Mouse (Mus musculus) central nervous system, embryonic 14 days (tissue): ENCODE results near the gene Tuba1a. TPM values are rescaled to one million over a fixed set of nuclear protein-coding genes. Genes with fewer than 3 reads are reported as not detected.

Experiments
- polyA plus RNA-seq: library from polyadenylated mRNA; depleted of rRNA; stranded (reverse); fragments of >200 nt; gene quantifications from 2 replicates; pipeline ENCODE4 v1.2.3, GENCODE M21; 2012; rRNA removed

The Tuba1a gene
- 9,064 and 9,831 TPM in 2 replicates for polyA plus RNA-seq

GRCm38 (mm10) chr15:98953401-98954356 lies at the start of gene Tuba1a, which contains the start of gene Gm49450:
Gene Tuba1a (minus strand): TSS chr15:98953703.
Gene Gm49450 (minus strand): TSS chr15:98953551.

GRCm38 (mm10) chr15:98934217-98934839 lies 19.2 kb downstream of the Tuba1a start, which contains the start of gene Tuba1b:
Gene Tuba1b (minus strand): TSS chr15:98934565.

GRCm38 (mm10) chr15:98917538-98918498 lies 35.7 kb downstream of the Tuba1a start, which contains the start of gene Lmbr1l:
Gene Lmbr1l (minus strand): TSS chr15:98918231.

Other genes starting within 250 kb of the Tuba1a start
- gene Ccdc65, start 245.5 kb downstream of the Tuba1a start, polyA plus RNA-seq: 2.3 and 2.6 TPM in 2 replicates
- gene Fkbp11, start 225.5 kb downstream of the Tuba1a start, polyA plus RNA-seq: 6.5 and 15.6 TPM in 2 replicates
- gene Arf3, start 190.5 kb downstream of the Tuba1a start, polyA plus RNA-seq: 99.4 and 113 TPM in 2 replicates
- gene Wnt10b, start 175.6 kb downstream of the Tuba1a start, polyA plus RNA-seq: 0.76 and 3.2 TPM in 2 replicates
- 1.4 and 1.5 TPM in 2 replicates for gene Wnt1, start 163.8 kb downstream of the Tuba1a start, polyA plus RNA-seq
- 1.6 and 1.8 TPM in 2 replicates for gene Ddn, start 144.2 kb downstream of the Tuba1a start, polyA plus RNA-seq
- gene Prkag1, start 122.2 kb downstream of the Tuba1a start, polyA plus RNA-seq: 82.9 and 88.6 TPM in 2 replicates
- 28.4 and 31.1 TPM in 2 replicates for gene Kmt2d, start 82.5 kb downstream of the Tuba1a start, polyA plus RNA-seq
- gene Rhebl1, start 59.2 kb downstream of the Tuba1a start, polyA plus RNA-seq: 31.8 and 35.6 TPM in 2 replicates
- gene Dhh, start 55.2 kb downstream of the Tuba1a start, polyA plus RNA-seq: 0.82 and 1.7 TPM in 2 replicates
- gene Lmbr1l, start 35.5 kb downstream of the Tuba1a start, polyA plus RNA-seq: 97.9 and 103 TPM in 2 replicates
- gene Tuba1b, start 19.1 kb downstream of the Tuba1a start, polyA plus RNA-seq: 1,826 and 1,827 TPM in 2 replicates
- 31.7 and 40.2 TPM in 2 replicates for gene Gm49450, start 152 bp downstream of the Tuba1a start, polyA plus RNA-seq
- gene Tuba1c, start 76.2 kb upstream of the Tuba1a start, polyA plus RNA-seq: 74.8 and 77.4 TPM in 2 replicates
- gene Prph, start 101.5 kb upstream of the Tuba1a start, polyA plus RNA-seq: 36.0 and 115 TPM in 2 replicates
- gene Troap, start 120.9 kb upstream of the Tuba1a start, polyA plus RNA-seq: 23.7 and 25.3 TPM in 2 replicates
- 7.7 and 12.3 TPM in 2 replicates for gene C1ql4, start 134.1 kb upstream of the Tuba1a start, polyA plus RNA-seq
- gene Dnajc22, start 139.5 kb upstream of the Tuba1a start, polyA plus RNA-seq: 0.86 and 0.96 TPM in 2 replicates
- gene Spats2, start 172.2 kb upstream of the Tuba1a start, polyA plus RNA-seq: 48.2 and 52.8 TPM in 2 replicates